Mouse (Mus musculus) left cerebral cortex, adult 11 months (tissue): ENCODE data around the gene Btbd11.

ENCODE experiments used
- DNase-seq: peaks from one replicate; pipeline ENCODE4 v3.0.0; 2022; ENCODE audit warnings: low spot score

The Btbd11 gene

GRCm38 (mm10) chr10:85526657-85527056 lies 140.0 kb downstream of the Btbd11 start:
- no peak for DNase-seq

GRCm38 (mm10) chr10:85527722-85528121 lies 141.1 kb downstream of the Btbd11 start:
- DNase-seq = no peak

DNA sequence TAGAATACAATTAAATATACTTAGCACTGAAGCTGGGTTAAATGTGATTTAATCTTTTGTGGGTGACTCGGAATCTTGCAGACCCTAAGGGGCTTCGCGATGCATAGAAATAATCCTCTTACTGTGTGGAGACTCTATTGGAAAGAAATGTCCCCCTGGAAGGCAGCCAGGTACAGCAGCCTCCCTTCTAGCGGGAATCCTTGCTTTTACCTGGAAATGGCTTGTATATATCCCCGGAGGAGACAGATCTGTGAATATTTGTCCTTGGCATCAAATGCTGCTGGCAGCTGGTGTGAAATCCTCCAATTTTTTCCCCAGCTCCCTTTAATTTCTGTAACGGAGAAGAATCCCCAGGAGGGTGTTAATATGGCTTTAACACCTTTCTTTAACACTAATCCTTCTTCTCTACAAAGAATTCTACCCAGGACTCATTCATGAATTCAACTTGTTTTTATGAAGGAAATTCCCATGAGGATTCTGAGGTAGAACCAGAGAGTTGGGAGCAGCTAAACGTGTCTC lies 146.6 kb downstream of the Btbd11 start:
- DNase-seq = no peak

- DNase-seq = no peak
Measured at GRCm38 (mm10) chr10:85538051-85538753, 151.6 kb downstream of the Btbd11 start.

DNA sequence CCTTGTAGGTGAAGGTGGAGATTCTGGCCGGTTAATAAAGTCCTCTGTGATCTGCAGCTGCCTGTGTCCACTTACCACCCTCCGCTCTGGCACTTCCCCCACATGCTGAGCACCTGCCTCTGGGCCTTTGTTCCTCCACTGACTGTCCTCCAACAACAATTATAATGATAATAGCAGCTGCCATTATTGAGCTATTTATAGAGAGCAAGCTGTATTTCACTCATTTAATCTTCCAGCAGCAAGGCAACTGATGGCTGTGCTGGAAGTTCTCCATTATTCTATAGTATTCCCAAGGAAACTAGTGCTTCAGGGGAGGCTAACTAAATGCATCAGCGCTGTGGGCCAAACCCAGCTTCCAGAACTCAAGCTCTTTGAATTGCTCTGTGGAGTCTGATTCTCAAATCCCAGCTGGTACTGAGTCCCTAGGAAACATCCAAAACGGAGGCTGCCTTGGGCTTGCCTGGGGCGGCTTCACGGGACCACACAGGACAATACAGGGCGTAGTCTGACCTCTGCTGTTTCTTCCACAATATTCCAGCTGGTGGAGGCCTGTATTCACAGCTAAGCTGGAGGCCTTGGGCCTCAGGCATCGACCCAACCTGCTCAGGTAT lies 153.0 kb downstream of the Btbd11 start:
- DNase-seq = no peak

DNA sequence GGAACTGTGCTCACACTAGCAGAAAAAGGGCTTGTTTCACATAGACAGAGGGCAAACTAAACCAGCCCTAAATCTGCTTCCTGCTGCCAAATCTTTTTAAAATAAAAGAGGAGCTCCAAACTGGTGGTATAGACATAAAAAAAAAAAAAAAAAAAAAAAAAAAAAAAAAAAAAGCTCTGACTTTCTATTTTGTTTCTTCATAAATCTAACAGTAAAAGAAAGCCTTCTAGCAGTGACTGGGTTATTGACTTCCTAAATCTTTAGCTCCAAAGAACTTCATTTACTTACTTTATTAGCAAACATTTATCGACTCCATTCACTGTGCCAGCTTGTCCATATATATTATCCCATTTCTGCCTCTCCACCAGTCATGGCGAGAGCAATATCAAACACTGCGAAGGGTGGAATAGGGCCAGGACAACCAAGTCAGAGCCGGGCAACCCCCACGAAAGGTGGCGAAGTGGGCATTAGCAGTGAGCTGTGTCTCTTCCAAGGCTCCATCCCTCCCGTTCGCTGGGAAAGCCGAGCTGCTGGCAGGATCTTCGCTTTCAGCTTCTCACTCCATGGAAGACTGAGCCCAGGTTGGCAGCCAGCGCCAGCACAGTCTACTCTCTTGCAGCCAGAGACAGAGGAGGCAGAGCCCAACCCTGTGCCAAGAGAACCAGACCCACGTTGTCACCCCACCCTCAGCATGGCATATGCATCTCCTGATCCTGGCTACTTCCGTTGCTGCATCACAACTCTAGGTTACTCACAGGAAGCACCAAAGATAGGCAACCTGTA lies 153.9 kb downstream of the Btbd11 start:
- no peak for DNase-seq

DNA sequence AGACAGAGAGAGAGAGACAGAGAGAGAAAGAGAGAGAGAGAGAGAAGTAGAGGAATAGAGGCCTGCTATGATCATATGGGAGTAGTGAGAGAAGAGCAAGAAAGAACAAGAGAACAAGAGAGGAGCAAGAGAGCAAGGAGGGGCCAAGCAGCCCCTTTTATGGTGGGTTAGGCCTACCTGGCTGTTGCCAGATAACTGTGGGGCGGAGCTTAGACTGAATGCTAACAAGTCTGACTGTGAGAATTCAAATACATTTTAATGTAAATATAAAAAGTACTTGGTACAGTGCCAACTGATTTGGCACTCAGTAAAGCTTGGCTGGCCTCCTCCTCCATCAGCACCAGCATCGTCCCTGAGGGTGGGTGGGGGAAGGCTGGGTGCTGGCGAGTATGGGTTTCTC lies 154.9 kb downstream of the Btbd11 start:
- no peak for DNase-seq

DNA sequence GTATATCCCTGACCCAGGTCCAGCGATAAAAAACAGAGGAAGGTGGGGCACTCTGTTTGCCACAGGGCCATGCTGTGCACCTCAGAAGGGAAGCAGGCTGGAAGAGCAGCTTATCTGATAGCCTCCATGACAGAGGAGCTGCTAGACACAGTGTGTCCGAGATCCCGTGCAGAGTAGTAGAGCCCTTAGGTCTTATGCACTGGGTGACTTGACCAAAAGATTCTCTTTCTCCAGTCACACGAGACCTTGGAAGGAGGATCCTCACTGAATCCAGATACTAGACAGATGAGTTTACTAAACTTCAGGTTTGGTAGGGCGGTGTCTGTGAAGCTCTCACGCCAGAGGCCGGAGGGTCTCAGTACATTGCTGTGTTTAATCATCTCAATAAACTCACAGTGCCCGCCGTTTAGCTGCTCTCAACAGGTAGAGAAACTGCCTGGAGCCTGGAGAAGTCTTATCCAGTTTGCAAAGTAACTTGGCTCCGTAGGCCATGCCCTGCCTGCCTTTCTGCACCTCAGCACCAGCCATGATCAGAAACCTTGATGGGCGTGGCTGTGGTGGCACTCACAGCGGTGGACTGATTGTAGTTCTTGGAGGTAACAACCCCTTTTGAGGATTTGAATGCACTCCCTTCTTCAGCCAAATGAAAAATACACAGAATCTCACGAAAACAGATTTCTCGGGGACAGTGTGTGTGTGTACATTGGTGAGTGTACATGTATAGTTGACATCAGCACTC lies 155.4 kb downstream of the Btbd11 start:
- DNase-seq = no peak

DNA sequence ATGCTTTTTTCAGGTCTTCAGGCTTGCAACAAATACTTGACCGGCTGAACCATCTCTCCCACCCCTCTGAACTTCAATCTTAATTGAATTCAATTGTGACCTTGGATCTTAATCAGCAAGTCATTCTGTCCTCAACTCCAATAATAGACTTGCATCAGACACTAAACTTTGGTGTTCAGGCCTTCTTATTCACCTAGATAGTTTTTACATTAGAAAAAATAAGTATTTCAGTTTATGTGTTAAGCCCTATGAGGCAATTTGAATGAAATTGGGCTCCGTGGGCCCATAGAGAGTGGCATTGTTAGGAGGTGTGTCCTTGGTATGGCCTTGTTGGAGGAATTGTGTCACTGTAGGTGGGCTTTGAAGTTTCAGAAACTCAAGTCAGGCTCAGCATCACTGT lies 156.7 kb downstream of the Btbd11 start:
- DNase-seq = no peak

DNA sequence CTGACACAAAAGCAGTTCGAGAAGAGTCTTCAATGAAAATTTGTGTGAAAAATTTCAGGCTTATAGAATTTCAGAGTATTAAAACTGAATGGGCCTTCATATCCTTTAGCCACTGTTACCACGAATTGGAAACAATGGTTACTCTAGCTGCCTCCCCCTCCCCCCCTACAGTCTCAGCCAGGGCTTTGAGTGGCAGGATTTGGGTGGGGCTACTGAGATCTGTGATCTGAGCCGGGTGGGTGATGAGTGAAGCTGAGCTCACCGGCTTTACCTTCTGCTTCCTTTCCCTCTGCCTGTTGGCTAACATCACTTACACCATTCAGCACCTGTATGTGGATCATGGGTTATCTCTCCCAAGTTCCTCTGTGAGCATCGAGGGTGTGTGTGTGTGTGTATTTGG lies 158.4 kb downstream of the Btbd11 start:
- DNase-seq = no peak

- no peak for DNase-seq
Measured at GRCm38 (mm10) chr10:85555193-85555592, 168.6 kb downstream of the Btbd11 start.

DNA sequence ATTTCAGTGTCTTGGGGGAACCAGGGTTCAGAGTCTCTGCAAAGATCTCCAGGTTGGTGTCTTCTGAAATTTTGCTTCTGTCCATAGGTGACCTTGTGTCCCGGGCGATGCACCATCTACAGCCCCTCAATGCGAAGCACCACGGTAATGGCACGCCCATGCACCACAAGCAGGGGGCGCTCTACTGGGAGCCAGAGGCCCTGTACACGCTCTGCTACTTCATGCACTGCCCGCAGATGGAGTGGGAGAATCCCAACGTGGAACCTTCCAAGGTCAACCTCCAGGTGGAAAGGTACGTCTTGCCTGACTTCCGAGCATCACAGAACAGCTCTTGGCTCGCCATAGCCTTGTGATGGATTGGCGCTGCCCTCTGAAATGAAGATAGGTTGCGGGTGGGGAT lies 174.8 kb downstream of the Btbd11 start:
- DNase-seq = no peak

GRCm38 (mm10) chr10:85571456-85571855 lies 184.8 kb downstream of the Btbd11 start:
- DNase-seq = no peak

DNA sequence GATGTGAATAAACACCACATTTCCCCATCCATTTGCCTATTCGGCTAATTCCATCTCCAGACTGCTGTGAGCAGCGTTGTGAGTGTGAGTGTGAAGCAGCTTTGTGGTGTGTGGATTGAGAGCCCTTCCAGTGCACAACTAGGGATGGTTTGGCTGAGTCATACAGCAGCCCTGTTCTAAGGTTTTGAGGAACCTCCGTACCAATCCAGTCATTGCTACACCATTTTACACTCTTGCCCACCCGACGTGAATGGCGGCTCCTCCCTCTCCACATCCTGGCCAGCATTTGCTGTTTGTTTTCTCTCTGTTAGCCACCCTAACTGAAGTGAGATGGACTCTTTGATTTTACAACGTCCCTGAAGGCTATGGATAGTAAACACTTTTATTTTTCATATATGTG lies 186.0 kb downstream of the Btbd11 start:
- no peak for DNase-seq

DNA sequence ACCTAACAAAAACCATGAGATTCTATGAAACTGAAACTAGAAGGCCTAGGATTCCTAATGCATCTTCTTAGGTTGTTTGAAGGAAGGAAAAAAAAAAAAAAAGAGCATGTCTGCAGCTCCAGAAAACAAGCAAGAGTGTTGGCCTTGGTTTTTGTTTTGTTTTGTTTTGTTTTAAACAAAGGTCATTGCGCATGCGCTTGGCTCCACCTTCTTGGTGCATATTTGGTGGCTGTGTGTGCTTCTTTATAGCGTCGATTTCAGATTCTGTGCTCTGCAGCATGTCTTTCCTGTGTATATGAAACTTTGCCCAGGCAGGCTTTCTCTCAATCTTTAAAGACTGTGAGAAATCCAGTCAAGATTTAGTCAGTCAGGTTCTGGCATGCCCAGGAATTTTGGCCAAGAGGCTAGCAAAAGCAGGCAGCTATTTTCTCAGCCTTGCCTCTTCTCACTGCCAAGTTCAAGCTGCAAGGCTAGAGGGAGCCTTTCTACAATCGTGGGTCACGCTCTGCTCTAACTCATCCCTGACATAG lies 191.3 kb downstream of the Btbd11 start:
- DNase-seq = no peak

DNA sequence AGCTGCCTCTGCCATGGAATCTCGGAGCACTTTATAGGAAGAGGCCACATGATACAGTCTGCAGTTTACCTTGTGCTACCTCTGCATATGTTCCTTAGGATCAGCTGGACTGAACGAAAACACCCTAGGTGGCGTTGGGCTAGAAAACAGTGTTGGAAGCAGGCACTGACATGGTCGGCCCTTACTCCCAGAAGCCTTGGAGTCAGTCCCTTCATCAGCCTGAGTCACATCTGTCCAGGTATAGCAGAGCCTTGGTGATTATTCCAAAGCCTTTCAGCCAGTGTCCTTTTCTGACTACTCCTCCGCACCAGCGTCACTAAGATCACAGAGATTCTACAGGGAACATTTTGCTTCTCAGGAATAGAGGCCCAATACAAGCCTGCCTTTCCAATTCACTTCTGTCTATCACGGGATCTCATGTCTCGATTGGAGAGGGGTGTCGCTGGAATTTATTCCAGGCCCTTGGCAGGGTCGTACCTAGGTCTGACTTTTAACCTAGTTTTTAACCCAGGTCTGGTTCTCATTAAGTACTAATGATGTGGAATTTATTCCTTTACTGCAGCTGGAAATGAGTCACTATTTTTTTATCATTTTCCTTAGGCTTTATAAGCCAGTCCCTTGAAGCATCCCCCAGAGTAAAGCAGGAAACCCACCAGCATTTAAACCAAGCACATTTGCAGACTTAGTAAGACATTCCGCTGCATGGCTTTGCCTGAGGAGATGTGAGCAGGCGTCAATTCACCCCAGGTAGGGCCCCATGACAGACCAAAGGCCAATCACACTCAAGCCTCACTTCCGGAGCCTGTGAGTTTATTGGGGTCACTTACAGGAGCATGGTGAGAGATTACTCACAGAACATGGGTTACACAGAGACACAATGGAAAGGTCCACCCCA lies 192.2 kb downstream of the Btbd11 start:
- DNase-seq = no peak

GRCm38 (mm10) chr10:85587758-85588157 lies 201.1 kb downstream of the Btbd11 start:
- no peak for DNase-seq

- DNase-seq = no peak
Measured at GRCm38 (mm10) chr10:85590043-85590442, 203.4 kb downstream of the Btbd11 start.

GRCm38 (mm10) chr10:85591296-85591695 lies 204.7 kb downstream of the Btbd11 start:
- no peak for DNase-seq

GRCm38 (mm10) chr10:85591986-85592385 lies 205.4 kb downstream of the Btbd11 start:
- DNase-seq = no peak

DNA sequence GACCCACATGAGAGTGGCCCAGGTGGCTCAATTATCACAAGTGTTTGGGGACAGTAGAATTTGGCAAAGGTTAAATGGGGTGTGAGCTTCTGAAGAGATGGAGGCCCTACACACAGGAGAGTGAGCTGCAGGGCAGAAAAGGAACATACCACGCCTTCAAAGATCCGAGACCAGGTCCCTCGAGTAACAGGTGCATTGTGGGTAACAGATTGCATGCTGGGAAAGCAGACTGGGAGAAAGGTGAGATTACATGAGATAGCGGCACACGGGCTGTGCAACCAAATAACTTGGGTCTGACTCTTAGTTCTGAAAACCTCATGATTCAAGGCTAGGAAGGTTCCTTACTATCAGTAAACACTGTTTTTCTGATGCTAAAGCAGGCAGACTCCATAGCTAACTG lies 209.7 kb downstream of the Btbd11 start:
- no peak for DNase-seq
